Mouse (Mus musculus) megakaryocyte, embryonic 14.5 days (primary cell): ENCODE data around the gene Prpf19. TPM values are rescaled to one million over a fixed set of nuclear protein-coding genes. Genes with fewer than 3 reads are reported as not detected.
A peak's percentile ranks its signal among the peaks of the same experiment; 100 is the strongest.

Experiments
- H3K27me3 ChIP-seq: replicated peaks from 2 replicates; pipeline ENCODE3; 2012; ENCODE audit warnings: inconsistent platforms
- H3K36me3 ChIP-seq: replicated peaks from 2 replicates; pipeline ENCODE3; 2012; ENCODE audit warnings: low read length, inconsistent platforms, mixed read lengths
- H3K4me1 ChIP-seq: 2 replicates; pipeline ENCODE4 v1.6.1; 2012; ENCODE audit warnings: inconsistent platforms
- H3K4me3 ChIP-seq: replicated peaks from 2 replicates; pipeline ENCODE3; 2012; ENCODE audit warnings: moderate library complexity, mild to moderate bottlenecking, inconsistent platforms
- H3K9me3 ChIP-seq: 2 replicates; pipeline ENCODE4 v1.6.1; 2012; ENCODE audit warnings: inconsistent platforms
- FLI1 ChIP-seq: IDR thresholded peaks from 2 replicates; pipeline ENCODE4 v1.6.1; 2012; ENCODE audit warnings: low read length, inconsistent platforms, mixed read lengths
- GATA1 ChIP-seq: IDR thresholded peaks from 3 replicates; pipeline ENCODE4 v1.6.1; 2012; ENCODE audit warnings: mixed read lengths, low read length, inconsistent platforms, borderline replicate concordance
- polyA plus RNA-seq: library from polyadenylated mRNA; stranded (reverse); fragments of >175 nt; gene quantifications from 2 replicates; pipeline ENCODE4 v1.2.3, GENCODE M21; 2012; ENCODE audit warnings: low replicate concordance; ENCODE audit not compliant: insufficient read depth

Gene Prpf19
- polyA plus RNA-seq, 1 experiment, result 54.8 TPM

DNA sequence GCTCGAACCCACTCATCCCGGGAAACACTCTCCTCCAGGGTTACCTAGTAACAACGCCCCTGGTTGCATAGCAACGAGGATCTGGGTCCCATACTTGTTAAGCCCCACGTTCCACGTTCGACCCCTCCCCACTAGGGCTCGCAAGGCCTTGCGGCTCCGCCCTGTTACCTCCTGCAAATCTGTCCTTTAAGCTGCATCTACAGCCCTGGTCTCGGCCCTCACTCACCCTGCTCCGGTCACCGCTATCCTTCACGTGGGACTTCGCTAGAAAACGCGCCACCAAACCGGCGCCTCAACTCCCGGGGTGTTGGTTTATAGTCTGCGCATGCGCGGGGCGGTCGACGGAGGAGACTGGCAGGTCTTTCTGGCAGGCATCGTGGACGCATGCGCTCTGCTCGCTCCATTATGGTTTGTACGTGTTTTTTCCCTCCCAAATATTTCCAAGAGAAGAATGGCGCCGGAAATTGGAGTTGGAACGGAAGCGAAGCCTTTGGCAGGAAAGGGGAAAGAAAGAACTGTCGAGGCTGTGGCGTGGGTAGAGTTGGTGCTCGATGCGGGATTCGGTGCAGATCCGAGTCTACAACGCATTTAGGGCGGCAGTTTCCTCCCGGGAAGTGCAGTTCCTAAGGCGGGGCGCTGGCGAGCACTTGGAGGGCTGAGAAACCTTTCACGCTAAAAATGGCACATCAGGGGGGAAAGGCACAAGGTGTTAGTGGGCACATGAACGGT, 13.4 kb upstream of the Prpf19 start, which contains the start of gene Tmem109:
Gene Tmem109 (minus strand): TSS at position 576 of the 729 bp plus-strand sequence.
- Histone ChIP-seq H3K9me3 (peaks cover 19% of the 10 kb centered on the region), H3K4me3 (peak within 1 kb of the TSS; percentile 92), H3K36me3 (no peaks in the 10 kb centered on the region), H3K4me1 (peaks cover 27% of the 10 kb centered on the region), H3K27me3 (peaks cover 18% of the 10 kb centered on the region)
- no peak for TF ChIP-seq GATA1
- TF ChIP-seq FLI1, result no peak

GRCm38 (mm10) chr19:10892201-10892600, 2.8 kb upstream of the Prpf19 start:
- H3K4me3 ChIP-seq, result no peak overlapping the region
- peaks cover 3% of the 10 kb centered on the region for H3K27me3 ChIP-seq
- peaks cover 4% of the 10 kb centered on the region for H3K36me3 ChIP-seq
- peaks cover 7% of the 10 kb centered on the region for H3K9me3 ChIP-seq
- no peak for TF ChIP-seq GATA1
- TF ChIP-seq FLI1, result no peak
- H3K4me1 ChIP-seq, result peaks cover 21% of the 10 kb centered on the region

- H3K4me3 ChIP-seq, result peak overlapping the region; percentile 96
- TF ChIP-seq GATA1 (no peak), FLI1 (no peak)
- peaks cover 38% of the 10 kb centered on the region for H3K4me1 ChIP-seq
- no peaks in the 10 kb centered on the region for H3K9me3 ChIP-seq
- peaks cover 39% of the 10 kb centered on the region for H3K36me3 ChIP-seq
- H3K27me3 ChIP-seq, result no peaks in the 10 kb centered on the region
Observed at GRCm38 (mm10) chr19:10895708-10896107, 677 bp downstream of the Prpf19 start.

DNA sequence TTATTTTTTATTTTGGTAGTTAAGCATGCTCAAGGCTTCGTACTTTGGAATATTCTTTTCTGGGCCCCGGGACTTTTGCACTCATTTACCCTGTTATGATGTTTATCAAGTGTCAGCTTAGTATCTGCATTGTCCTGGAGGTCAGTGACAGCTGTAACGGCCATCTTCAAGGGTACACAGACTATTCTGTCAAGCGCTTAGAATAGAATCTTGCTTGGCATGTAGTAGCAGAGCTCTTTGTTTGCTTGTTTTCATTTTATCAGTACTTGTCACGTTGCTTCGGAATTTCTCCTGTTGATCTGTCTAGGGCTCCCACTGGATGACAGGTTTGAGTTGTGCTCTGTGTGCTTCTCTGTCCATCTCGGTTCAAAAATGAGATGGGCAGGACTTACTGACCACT, 1.8 kb downstream of the Prpf19 start:
- Histone ChIP-seq H3K4me1 (peaks cover 38% of the 10 kb centered on the region), H3K27me3 (no peaks in the 10 kb centered on the region), H3K4me3 (no peak overlapping the region), H3K9me3 (no peaks in the 10 kb centered on the region), H3K36me3 (peaks cover 50% of the 10 kb centered on the region)
- no peak for TF ChIP-seq GATA1
- TF ChIP-seq FLI1, result no peak

- Histone ChIP-seq H3K9me3 (no peaks in the 10 kb centered on the region), H3K27me3 (no peaks in the 10 kb centered on the region), H3K4me3 (no peak overlapping the region), H3K36me3 (peaks cover 57% of the 10 kb centered on the region), H3K4me1 (peaks cover 38% of the 10 kb centered on the region)
- TF ChIP-seq GATA1, result no peak
- no peak for TF ChIP-seq FLI1
Observed at GRCm38 (mm10) chr19:10897491-10897890, 2.5 kb downstream of the Prpf19 start.

DNA sequence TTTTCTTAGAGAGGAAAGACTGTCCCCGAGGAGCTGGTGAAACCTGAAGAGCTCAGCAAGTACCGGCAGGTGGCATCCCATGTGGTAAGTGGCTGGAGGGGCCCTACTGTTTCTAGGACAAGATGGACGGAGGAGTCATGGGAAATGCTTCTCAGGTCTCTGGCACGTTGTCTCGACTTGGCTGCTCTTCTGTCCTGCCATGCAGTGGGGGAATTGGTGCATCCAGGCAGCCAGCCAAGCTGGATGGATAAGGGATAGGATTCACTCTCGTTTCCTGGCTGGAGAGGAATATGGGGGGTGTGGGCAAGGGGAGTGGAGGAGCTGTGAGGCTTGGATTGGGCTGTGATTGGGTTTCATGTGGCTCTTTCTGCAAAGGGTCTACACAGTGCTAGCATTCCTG, 5.3 kb downstream of the Prpf19 start:
- Histone ChIP-seq H3K4me3 (no peak overlapping the region), H3K36me3 (peaks cover 85% of the 10 kb centered on the region), H3K27me3 (no peaks in the 10 kb centered on the region), H3K4me1 (peaks cover 32% of the 10 kb centered on the region), H3K9me3 (no peaks in the 10 kb centered on the region)
- TF ChIP-seq FLI1, result no peak
- TF ChIP-seq GATA1, result no peak

DNA sequence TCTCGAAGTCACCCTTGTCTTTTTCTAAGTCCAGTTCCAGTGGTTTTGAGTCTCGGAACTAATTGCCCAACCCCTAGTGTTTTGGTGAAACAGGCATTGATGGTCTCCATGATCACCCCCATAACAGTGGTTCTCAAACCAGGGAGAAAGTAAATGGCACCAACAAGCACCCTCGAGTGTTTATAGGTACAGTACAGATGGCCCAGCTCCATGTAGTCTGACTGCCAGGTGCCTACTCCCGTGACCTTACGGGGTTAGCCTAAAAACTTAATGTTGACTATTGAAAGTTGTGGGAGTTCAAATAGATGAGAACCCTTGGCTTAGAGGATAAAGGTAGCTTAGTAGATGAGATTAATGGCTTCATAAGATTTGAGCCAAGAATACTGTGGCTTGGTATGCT, 6.0 kb downstream of the Prpf19 start:
- Histone ChIP-seq H3K4me1 (peaks cover 29% of the 10 kb centered on the region), H3K36me3 (peaks cover 92% of the 10 kb centered on the region), H3K4me3 (no peak overlapping the region), H3K9me3 (no peaks in the 10 kb centered on the region), H3K27me3 (no peaks in the 10 kb centered on the region)
- no peak for TF ChIP-seq GATA1

DNA sequence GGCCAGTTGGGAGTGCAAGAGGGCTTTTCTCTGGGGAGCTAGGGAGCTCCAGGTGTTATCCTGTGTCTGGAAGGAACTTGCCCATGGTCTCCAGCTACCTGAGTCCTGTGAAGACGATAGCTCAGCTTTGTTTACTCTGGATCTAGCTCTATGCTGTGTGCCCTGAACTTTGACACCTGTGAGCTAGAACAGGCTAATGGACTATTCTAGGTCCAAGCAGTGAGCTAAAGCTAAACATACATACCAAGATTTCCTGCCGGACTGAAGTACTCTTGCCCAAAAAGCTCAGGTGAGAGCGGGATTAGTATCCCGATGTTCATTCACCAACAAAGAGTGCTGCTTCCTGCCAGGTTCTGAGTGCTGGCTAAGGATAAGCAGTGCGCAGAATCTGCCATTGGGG, 9.5 kb downstream of the Prpf19 start:
- no peaks in the 10 kb centered on the region for H3K4me1 ChIP-seq
- no peaks in the 10 kb centered on the region for H3K9me3 ChIP-seq
- H3K27me3 ChIP-seq, result no peaks in the 10 kb centered on the region
- TF ChIP-seq FLI1 (no peak), GATA1 (no peak)
- H3K36me3 ChIP-seq, result peaks cover 98% of the 10 kb centered on the region
- H3K4me3 ChIP-seq, result no peak overlapping the region

- Histone ChIP-seq H3K36me3 (peaks cover 93% of the 10 kb centered on the region), H3K4me3 (no peak overlapping the region), H3K4me1 (no peaks in the 10 kb centered on the region), H3K27me3 (no peaks in the 10 kb centered on the region), H3K9me3 (no peaks in the 10 kb centered on the region)
- no peak for TF ChIP-seq GATA1
Observed at GRCm38 (mm10) chr19:10904927-10905727, 10.1 kb downstream of the Prpf19 start.

- H3K9me3 ChIP-seq, result no peaks in the 10 kb centered on the region
- no peaks in the 10 kb centered on the region for H3K27me3 ChIP-seq
- H3K4me3 ChIP-seq, result no peak overlapping the region
- H3K36me3 ChIP-seq, result peaks cover 88% of the 10 kb centered on the region
- no peaks in the 10 kb centered on the region for H3K4me1 ChIP-seq
- TF ChIP-seq FLI1 (no peak), GATA1 (no peak)
Observed at GRCm38 (mm10) chr19:10905728-10906000, 10.6 kb downstream of the Prpf19 start.
